Mouse (Mus musculus): ENCODE results near the gene Adgrd1.

- TF ChIP-seq CTCF (IDR thresholded peaks at IDR 0.05; ENCODE audit: borderline replicate concordance, control insufficient read depth, extremely low read depth, insufficient read depth, low read length, poor library complexity) (no peak), POLR2A (IDR thresholded peaks at IDR 0.05; ENCODE audit: control insufficient read depth, extremely low read depth, insufficient read depth, low read length, poor library complexity) (no peak)
Measured at GRCm38 (mm10) chr5:129065301-129065700, 31.2 kb upstream of the Adgrd1 start.
